Mouse (Mus musculus) left cerebral cortex, adult 18-20 months (tissue): Measurements from ENCODE around the gene Samsn1. TPM values are rescaled to one million over a fixed set of nuclear protein-coding genes. Genes with fewer than 3 reads are reported as not detected.
"Not testable (repeated sequence)": the region's sequence is repeated elsewhere in the genome, so short reads cannot be mapped to it uniquely, and the experiment has no call there.

Experiments
- DNase-seq, 2 experiments: peaks; one replicate each; pipeline ENCODE4 v3.0.0; 2021 to 2022; ENCODE audit warnings: low spot score in 2 of 2, mixed read lengths in 1 of 2
- total RNA-seq, 2 experiments: library from RNA; stranded (reverse); gene quantifications; 2 replicates each; pipeline ENCODE4 v1.2.3; 2021

The Samsn1 gene
- total RNA-seq, 2 experiments from 2014 or later, result 1.5 to 1.9 TPM

DNA sequence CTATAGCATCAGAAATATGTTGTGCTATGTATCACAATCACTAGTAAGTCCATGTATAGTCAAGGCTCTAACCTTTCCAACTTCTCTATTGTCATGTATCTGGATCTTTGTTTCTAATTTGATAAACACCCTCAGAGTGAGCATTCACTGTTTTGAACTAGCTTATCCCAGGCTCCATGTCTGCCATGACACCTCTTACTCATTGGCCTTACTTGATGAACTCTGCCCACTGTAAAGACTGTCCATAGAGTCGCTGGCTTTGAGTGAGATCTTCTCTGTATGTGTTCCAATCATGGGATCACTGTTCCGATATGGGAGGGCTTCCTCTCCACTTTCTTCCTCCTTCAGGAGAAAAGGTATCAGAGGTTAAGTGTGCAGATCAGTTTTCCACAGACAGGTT is 143.2 kb downstream of the Samsn1 start:
- no peak for DNase-seq

DNA sequence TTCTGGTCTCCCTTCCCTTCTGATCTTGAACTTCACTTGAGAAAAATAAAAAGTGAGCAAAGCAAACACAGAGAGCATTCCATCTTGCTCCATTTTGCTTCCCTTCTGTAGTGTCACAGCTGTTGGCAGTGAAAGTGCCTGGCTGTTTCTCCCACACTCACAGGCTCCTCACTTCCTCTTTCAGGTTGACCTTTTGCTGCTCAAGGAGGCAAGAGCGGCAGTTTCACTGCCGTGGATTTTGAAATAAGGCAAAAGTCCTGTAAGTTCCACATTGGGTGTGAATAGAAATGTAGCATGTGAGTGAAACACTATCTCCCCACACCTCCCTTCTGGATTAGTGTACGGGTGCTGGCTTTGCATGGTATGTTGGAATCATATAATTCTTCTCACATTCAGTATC is 144.9 kb downstream of the Samsn1 start:
- DNase-seq, result no peak

DNA sequence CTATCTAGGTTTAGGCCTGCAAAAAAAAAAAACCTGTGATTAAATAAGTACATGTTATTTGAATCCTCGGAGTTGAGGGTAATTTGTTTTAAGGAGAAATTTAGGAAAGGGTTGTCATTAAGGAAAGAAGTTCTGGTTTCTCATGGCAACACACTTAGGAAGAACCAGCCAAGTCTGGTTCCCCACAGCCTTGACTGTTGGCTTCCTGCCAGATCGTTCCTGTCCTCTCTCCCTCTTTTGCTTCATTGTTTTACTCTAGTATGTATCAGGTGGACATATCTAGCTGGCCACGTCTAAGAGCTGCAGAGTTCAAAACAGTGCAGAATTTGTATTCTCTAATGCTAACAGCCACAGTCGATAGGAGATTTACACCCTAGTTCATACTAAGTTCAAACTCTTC is 146.2 kb downstream of the Samsn1 start:
- DNase-seq, result no peak

DNA sequence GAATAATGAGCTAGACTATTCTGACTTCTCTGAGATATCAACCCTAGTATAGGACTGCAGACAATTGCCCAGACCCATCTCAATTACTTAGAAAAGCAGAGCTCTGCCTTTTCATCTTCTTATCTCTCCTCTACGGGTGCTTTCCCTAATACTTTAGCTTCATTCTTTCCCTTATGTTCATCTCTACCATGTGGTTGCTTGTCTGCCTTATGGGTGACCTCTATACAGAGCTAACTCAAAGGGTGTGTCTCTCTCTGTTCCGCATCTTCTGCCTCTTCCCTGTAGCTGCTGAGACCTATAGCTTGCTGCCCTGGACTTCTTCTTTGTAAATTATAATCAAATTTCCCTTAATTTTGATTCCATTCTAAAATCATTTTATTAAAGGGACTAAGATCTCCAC is 147.6 kb downstream of the Samsn1 start:
- DNase-seq, result no peak

DNA sequence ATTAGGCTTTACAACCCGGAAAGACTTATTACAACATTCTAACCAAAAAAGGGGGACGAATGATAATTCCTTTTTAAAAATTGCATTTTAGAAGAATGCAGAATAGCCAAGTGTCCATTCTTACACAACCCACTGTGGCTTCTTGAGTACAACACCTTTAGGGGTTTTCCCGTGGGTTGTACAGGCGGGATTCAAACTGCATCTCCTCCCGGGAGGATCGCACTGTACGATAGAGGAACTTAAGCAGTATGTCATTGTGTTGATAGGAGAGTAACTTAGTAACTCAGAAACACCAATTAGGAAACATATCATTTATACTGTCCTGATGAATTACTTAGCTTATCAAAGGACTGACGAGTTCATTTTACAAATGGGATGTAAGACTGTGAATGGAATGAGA is 149.8 kb downstream of the Samsn1 start:
- no peak for DNase-seq

DNA sequence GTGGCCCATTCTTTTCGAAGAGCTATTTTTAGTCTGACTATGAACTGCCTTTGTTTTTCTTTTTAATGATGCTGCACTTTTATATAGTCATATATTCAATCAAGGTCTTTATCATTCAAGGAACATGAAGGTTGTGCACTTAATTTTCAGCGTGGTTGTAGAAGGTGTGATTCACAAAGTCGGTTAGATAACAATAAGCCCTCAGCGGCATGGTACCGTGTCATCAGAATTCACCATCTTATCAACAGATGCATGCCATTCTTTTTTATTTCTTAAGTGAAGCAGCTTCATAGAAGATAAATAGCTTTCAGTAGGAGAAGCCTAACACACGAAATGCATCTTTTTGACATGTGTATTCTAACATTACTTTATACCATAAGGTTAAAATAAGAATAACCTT is 154.7 kb downstream of the Samsn1 start:
- no peak for DNase-seq

DNA sequence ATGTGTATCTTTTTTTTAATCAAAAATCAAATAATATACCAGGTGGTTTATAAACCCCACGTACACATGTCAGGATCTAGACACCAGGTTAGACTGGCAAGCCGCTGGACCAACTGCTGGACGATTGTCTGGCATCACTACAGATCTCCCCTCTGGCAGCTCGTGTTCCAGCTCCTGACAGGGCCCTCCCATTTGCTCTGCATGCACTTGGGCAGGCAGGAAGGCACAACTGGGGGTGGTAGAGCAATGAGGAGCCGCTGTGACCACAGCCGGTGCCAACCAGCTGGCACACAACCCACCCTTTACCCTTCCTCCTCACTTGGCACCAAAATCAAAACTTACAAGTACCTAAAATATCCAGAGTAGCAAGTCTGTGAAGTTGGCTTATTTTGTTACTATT is 156.6 kb downstream of the Samsn1 start:
- peak in 1 of 2 experiments; percentile 9 for DNase-seq

DNA sequence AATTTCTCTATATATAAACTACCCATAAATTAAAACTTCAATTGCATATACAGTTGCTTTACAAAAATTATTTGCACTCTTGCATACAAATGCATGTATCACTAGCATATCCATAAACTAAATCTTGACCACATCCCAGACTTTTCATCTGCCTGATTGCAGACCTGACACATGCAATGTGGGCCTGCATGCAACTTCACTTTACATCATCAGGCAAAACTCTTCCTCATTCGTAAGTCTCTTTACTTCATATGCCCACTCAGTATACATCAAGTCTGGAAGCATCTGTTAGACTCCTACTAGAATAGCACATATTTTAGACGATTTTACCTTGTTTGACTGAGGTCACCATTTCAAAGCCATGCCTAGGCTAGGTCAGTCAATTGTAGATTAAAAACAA is 157.4 kb downstream of the Samsn1 start:
- no peak for DNase-seq

DNA sequence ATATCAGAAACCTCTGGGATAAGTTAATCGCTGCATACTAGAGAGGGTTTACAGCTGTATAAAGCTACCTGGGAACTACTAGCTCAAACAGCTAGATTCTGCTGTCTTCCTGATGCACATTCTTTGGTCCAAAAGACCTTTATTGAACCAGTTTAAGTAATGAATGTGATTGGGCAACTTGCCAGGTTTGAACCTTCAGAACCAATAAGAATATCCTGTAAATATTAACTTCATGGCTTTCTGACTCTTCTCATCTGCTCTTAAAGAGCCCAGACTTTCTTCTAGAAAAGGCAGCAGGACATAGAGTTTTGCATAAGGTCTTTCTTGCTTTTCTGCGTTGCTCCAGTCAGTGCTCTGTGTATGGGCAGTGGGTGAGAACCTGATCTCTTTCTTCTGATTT is 165.7 kb downstream of the Samsn1 start:
- no peak for DNase-seq

DNA sequence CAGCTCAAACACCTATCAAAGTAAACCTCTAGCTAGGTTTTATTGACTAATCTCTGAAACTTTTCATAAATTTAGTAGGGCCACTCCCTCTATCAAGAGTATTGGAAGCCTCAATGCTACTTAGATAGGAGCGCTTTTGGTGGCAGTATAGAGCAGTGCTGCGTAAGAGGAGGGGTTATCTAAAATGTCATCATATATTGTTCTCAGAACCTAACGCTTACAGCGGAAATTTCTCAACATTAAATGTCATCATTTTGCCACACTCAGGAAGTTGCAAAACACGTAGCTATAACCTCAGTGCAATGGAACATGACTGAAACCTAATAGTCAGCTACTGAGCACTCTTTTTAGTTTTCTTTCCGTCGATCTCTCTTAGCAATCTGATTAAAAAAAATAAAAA is 166.7 kb downstream of the Samsn1 start:
- DNase-seq, result no peak

DNA sequence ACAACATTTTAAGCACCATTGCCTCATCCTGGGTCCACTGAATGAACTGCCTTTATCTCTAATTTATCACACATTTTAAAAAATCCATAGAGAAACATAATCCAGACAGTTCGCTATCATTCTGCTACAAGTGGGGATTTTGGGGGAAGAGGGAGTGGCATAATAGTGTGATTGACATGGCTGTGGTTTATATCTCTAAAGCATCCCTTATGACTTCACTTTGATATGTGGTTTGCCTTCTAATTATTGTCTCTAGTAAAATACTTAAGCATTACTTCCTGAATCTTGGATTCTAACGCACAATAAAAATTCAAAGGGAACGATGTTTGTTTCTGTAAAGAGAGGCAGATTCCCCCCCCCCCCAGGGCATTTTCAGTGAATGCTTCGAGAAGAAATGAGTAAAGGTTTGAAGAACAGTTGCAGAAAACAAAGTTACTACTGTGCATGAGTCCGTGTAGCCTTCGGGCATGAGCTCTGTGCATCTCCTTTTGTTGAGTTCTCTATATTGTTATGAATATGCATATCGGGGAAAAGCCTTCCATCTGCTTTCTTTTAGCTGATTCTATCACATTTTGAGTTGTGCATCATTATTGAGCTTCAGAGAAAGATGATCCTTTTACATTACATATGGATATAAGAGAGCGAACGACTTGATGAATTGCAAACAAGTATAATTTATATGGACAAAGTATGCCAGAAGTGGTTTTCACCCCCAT is 168.4 kb downstream of the Samsn1 start:
- no peak for DNase-seq

DNA sequence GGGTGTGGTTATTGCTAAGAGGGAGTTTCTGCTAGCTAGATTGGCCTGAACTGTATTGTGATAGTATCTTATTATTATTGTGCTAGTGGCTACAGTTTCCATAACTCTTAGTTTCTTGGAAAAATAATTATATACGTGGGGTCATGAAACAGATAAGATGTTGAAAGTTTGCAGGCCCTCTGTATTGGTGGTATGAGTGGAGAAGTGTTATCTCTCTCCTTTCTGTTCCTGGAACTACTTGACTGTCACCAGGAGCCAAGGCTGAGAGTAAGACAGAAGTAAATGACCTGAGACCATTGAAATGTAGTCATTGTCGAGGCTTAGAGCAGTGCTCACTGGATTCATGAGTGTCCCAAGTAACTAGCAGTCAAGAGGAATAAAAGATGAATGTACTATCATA is 169.6 kb downstream of the Samsn1 start:
- DNase-seq, result no peak

DNA sequence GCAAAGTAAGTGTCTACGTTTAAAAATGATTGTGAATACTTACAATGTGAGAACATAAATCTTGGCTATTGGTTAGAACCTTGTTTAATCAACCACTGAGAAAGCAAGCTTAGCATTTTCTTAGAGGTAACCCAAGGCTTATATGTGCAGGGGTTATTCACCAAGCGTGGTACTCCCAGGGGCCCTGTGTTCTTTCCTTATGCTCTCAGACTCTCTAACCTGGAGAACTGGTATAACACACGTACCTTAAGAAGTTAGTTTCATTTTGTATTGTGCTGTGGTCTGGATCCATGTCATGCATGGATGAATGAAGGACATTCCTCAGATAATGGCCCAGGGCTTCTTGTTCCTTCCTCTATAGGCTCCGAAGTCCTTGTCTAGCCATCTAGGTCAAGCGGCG is 173.0 kb downstream of the Samsn1 start:
- no peak for DNase-seq

DNA sequence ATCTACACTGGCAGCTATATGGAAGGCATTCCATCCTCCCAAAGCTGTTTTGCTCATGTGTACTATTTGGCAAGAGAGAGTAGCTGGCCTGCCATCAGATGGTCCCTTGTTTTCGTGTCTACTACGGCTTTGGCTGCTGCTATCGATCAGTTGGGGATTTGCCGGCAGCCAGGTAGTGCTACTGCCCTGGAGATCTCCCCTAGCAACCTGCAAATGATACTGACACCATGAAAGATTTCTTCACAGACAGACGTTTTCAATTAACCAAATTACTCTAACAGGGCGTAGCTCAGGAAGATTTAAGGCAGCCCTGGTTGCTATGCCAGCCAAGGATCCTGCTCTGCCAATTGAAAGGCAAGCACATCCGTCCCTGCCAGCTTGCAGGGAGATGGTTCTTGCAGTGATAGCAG is 178.4 kb downstream of the Samsn1 start:
- DNase-seq, result no peak

DNA sequence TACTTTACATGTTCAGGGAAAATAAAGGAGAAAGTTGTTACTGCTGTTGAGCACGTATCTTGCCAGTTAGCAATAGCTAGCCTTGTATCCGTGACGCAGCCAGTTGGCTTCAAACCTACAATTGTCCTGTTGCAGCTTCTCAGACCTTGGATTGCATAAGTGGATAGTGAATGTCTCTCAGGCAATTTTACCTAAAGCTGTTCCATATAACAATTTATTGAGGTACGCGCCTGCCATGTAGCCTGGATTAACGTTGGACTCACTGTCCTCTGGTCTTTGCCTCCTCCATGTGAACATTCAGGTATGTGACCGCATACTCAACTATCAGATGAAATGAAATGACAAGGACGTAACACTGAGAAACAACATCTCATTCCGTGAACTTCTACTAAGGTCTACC is 179.1 kb downstream of the Samsn1 start:
- no peak for DNase-seq

DNA sequence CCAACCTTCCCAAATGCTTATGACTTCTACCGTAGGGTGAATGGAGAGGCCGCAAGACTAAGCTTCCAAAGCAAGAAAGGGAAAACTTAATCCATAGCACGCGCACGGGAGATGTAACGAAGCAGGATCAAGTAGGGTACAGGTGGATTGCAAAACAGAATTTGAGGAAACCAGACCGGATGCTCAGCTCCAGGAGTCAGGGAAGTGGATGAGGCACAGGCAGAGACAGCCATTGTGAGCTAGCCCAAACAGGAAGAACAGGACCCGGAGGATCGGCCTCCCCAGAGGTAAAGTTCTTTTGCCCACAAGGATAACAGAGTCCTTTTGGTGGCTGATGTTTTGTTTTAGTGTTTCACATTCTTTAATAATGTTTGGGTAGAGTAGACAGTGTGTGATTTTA is 179.5 kb downstream of the Samsn1 start:
- DNase-seq, result no peak

DNA sequence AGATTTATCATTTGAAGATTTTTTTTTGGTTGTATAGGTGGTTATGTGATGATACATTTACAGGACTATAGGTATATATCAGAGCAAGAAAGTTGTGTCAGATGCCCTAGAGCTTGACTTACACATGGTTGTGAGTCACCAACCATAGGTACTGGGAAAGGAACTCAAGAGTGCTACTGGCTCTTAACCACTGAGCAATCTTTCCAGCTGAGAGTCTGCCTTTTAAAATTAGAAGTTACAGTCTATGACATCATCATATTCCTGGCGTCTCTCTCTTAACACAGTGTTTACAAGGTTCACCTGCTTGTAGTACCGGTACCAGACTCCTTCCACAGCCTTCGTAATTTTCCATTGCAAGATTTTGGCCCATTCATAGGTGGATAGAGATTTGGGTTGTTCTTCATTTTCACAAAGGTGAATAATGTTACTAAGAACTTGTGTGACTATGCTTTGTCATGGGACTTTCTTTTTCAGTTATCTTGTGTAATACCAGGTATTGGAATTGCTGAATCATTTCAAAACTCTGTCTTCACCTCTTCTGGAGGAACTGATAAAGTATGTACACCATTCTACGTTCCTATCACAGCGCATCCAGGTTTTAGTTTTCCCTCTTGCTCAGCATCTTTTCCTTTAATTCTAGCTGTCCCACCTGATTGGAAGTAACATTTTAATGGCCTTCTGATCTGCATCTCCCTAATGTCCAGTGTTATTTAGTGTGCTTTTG is 184.2 kb downstream of the Samsn1 start:
- no peak for DNase-seq

DNA sequence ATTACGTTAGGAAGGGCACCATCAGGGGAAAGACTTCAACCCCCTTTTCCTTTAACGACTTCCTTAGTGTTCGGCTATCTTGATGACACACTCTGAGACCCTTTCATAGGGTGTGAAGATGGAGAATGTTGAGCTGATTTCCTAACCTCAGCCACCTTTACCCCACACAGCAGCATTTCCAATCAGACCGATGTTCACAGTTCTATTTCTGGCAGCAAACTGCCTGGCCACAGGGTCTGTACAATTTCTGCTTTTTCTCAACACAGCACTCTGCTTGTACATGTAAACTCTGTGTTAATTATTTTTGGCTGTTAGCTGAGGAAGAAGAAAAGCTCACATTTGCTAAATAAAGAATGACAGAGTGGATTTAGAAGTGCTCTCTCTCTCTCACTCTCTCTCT is 190.7 kb downstream of the Samsn1 start:
- DNase-seq, result no peak

DNA sequence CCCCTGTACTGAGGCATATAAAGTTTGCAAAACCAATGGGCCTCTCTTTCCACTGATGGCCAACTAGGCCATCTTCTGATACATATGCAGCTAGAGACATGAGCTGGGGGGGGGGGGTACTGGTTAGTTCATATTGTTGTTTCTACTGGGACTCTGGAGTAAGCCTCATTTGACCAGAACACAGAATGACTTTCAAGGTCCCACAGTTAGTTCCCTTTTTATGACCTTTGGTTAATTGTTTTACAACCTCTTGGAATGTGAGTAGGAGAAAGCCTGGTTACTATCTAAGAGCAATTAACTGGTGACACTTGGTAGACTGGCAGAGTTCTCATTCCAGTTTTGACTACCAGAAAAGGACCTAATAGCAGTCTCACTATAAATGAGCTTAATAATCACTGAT is 195.1 kb downstream of the Samsn1 start:
- not testable (repeated sequence) for DNase-seq

DNA sequence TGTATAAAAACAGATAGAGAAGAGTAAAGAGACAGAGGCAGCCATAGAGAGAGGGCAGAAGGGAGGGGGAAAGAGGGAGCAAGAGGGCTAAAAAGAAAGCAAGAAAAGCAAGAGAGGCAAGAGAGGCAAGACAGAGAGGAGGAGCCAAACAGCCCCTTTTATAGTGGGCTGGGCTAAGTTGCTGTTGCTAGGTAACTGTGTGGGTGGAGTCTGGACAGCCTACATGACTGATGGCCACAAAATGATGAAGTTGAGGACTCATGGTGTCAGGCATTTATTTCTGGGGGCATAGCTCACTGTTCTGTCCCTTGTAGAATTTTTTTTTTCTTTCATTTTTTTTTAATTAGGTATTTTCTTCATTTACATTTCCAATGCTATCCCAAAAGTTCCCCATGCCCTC is 195.6 kb downstream of the Samsn1 start:
- no peak for DNase-seq

DNA sequence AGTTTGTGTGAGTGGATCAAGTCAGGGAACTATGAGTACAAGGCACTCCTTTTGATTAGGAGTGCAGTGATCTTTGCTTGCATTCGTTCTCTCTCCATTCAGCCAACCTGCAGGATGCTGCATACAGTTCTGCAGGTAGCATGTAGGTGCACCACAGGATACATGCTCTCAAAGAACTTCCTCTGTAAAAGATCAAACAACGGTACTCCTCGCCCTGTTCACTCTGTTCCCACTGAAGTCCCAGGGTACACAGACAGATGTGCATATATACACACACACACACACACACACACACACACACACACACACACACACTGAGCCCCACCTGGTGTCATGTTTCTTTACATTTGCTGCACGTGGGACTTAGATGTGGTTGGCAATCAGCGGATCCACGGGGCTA is 198.9 kb downstream of the Samsn1 start:
- no peak for DNase-seq

DNA sequence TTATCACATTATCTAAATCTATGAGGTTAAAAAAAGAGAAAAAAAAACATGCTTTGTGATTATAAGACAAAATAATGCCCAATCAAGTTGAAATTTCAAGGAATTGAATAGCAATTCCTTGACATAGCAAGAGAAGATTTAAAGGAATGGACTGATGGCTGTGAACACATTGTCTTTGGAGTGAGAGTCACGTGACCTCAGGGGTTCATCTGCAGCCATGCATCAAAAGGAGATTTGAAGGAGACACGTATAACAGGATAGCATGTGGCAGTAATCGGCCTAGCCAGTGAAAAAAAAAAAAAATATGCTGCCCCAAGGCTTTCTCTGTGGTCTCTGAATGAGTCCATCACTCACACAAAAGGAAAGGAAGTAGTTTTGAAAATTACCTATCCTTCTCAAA is 201.1 kb downstream of the Samsn1 start:
- DNase-seq, result no peak
